Mouse (Mus musculus) bone marrow, adult 2 months (tissue): Measurements from ENCODE around the gene Arid1b.

Source experiments
- CTCF ChIP-seq: fragments of 200-500 bp; IDR thresholded peaks from 2 replicates; pipeline ENCODE4 v1.5.1; 2011; ENCODE audit warnings: low read length, control low read depth; ENCODE audit not compliant: control insufficient read depth, insufficient read depth
- POLR2A ChIP-seq: fragments of 200-500 bp; IDR thresholded peaks from 2 replicates; pipeline ENCODE4 v1.6.1; 2011; ENCODE audit warnings: low read depth, mild to moderate bottlenecking, control low read depth, low read length, borderline replicate concordance; ENCODE audit not compliant: control insufficient read depth

- TF ChIP-seq CTCF (no peak), POLR2A (no peak)
These were observed 206.5 kb downstream of the Arid1b start for GRCm38 (mm10) chr17:5200638-5201037.
